Mouse (Mus musculus) midbrain, embryonic 15.5 days (tissue): ENCODE results near the gene Hormad1. TPM values are rescaled to one million over a fixed set of nuclear protein-coding genes. Genes with fewer than 3 reads are reported as not detected.
"Not testable (repeated sequence)": the region's sequence is repeated elsewhere in the genome, so short reads cannot be mapped to it uniquely, and the experiment has no call there.

Source experiments
- ATAC-seq: fragments of 200-750 bp; cut with Nextera tagmentation; replicated peaks from 2 replicates; pipeline ENCODE4 v1.8.0; 2017; ENCODE audit warnings: moderate TSS enrichment
- H3K27ac ChIP-seq: fragments of 300-500 bp; sonication (generic); 2 replicates; pipeline ENCODE4 v1.5.1; 2015; ENCODE audit warnings: mild to moderate bottlenecking, inconsistent platforms
- H3K27me3 ChIP-seq: fragments of 300-500 bp; sonication (generic); replicated peaks from 2 replicates; pipeline ENCODE4 v1.6.1; 2015; ENCODE audit warnings: inconsistent platforms
- H3K36me3 ChIP-seq: fragments of 300-500 bp; sonication (generic); replicated peaks from 2 replicates; pipeline ENCODE4 v1.6.1; 2015; ENCODE audit warnings: inconsistent platforms
- H3K4me1 ChIP-seq: fragments of 300-500 bp; sonication (generic); 2 replicates; pipeline ENCODE4 v1.6.1; 2015; ENCODE audit warnings: inconsistent platforms
- H3K4me2 ChIP-seq: fragments of 300-500 bp; sonication (generic); 2 replicates; pipeline ENCODE4 v1.6.1; 2015; ENCODE audit warnings: inconsistent platforms, mild to moderate bottlenecking, moderate library complexity
- H3K4me3 ChIP-seq: fragments of 300-500 bp; sonication (generic); 2 replicates; pipeline ENCODE4 v1.5.1; 2015; ENCODE audit warnings: mild to moderate bottlenecking, inconsistent platforms
- H3K9ac ChIP-seq: fragments of 300-500 bp; sonication (generic); 2 replicates; pipeline ENCODE4 v1.6.1; 2015; ENCODE audit warnings: mild to moderate bottlenecking, inconsistent platforms
- H3K9me3 ChIP-seq: fragments of 300-500 bp; sonication (generic); 2 replicates; pipeline ENCODE4 v1.6.1; 2016; ENCODE audit warnings: inconsistent platforms
- WGBS: fragments of 180-500 bp; shearing (Covaris S2); methylation state at CpG from one replicate; pipeline ENCODE4 v1.1.7; 2015; ENCODE audit warnings: mixed read lengths; 5-methylcytosine and 5-hydroxymethylcytosine counted together
- polyA plus RNA-seq: library from polyadenylated mRNA; unstranded; fragments of >200 nt; fragmentation: Nextera tagmentation; extraction: Ambion mirVana; gene quantifications from 2 replicates; pipeline ENCODE4 v1.2.1, GENCODE M21; 2015

Gene Hormad1
- polyA plus RNA-seq, 1 experiment from 2014 or later, result not detected

GRCm38 (mm10) chr3:95531025-95531424 is 28.5 kb upstream of the Hormad1 start:
- no peak for ATAC-seq
- WGBS, result 92% methylated on average over 1 of the region's 1 CpGs
- no peaks in the 10 kb centered on the region for H3K4me1 ChIP-seq
- no peak overlapping the region for H3K4me3 ChIP-seq
- H3K36me3 ChIP-seq, result no peaks in the 10 kb centered on the region
- H3K27ac ChIP-seq, result no peak overlapping the region
- H3K27me3 ChIP-seq, result no peaks in the 10 kb centered on the region
- H3K4me2 ChIP-seq, result no peak overlapping the region
- no peak overlapping the region for H3K9ac ChIP-seq
- no peaks in the 10 kb centered on the region for H3K9me3 ChIP-seq

- Histone ChIP-seq H3K4me2 (no peak overlapping the region), H3K27me3 (no peaks in the 10 kb centered on the region), H3K4me1 (no peaks in the 10 kb centered on the region), H3K27ac (no peak overlapping the region), H3K36me3 (no peaks in the 10 kb centered on the region), H3K4me3 (no peak overlapping the region), H3K9me3 (no peaks in the 10 kb centered on the region), H3K9ac (no peak overlapping the region)
- ATAC-seq, result no peak
- 91% methylated on average over 5 of the region's 5 CpGs for WGBS
Observed at GRCm38 (mm10) chr3:95533364-95533763, 26.1 kb upstream of the Hormad1 start.

DNA sequence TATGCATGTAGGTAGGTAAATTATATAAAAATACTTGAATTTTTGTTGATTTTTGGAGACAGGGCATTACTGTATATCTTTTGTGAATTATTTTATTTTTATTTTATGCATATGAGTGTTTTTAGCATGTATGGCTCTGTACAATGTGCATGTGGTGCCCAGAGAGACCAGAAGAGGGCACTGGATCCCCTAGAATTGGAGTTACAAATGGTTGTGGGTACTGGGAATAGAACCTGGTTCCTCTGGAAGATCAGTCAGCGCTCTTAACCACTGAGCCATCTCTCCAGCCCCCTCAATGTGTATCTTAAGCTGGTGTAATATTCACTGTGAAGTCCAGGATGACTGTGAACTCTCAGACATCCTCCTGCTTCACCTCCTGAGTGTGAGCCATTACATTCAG is 24.6 kb upstream of the Hormad1 start:
- H3K4me3 ChIP-seq, result no peak overlapping the region
- ATAC-seq, result no peak
- H3K27ac ChIP-seq, result no peak overlapping the region
- no peak overlapping the region for H3K4me2 ChIP-seq
- no peaks in the 10 kb centered on the region for H3K36me3 ChIP-seq
- H3K9me3 ChIP-seq, result no peaks in the 10 kb centered on the region
- H3K27me3 ChIP-seq, result no peaks in the 10 kb centered on the region
- 93% methylated on average over 1 of the region's 1 CpGs for WGBS
- H3K9ac ChIP-seq, result no peak overlapping the region
- no peaks in the 10 kb centered on the region for H3K4me1 ChIP-seq

- Histone ChIP-seq H3K4me2 (no peak overlapping the region), H3K9ac (no peak overlapping the region), H3K27ac (no peak overlapping the region), H3K27me3 (no peaks in the 10 kb centered on the region), H3K4me1 (no peaks in the 10 kb centered on the region), H3K36me3 (no peaks in the 10 kb centered on the region), H3K4me3 (no peak overlapping the region), H3K9me3 (no peaks in the 10 kb centered on the region)
- 92% methylated on average over 10 of the region's 10 CpGs for WGBS
- ATAC-seq, result no peak
Observed at GRCm38 (mm10) chr3:95538936-95539335, 20.5 kb upstream of the Hormad1 start.

- no peak overlapping the region for H3K4me2 ChIP-seq
Observed at GRCm38 (mm10) chr3:95539837-95540236, 19.6 kb upstream of the Hormad1 start.

DNA sequence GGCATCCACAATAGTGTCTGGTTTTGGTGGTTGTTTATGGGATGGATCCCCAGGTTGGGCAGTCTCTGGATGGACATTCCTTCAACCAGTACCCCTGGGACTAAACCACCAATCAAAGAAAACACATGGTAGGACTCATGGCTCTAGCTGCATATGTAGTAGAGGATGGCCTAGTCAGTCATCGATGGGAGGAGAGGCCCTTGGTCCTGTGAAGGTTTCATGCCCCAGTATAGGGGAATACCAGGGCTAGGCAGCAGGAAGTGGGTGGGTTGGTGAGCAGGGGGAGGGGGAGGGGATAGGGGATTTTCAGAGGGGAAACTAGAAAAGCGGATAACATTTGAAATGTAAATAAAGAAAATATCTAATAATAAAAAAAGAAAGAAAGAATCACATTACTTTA is 18.3 kb upstream of the Hormad1 start:
- not testable (repeated sequence) for H3K36me3 ChIP-seq, H3K9ac ChIP-seq, H3K4me1 ChIP-seq, H3K9me3 ChIP-seq, H3K4me3 ChIP-seq, H3K4me2 ChIP-seq, H3K27ac ChIP-seq, ATAC-seq, H3K27me3 ChIP-seq
- 86% methylated on average over 2 of the region's 2 CpGs for WGBS

More at GRCm38 (mm10) chr3:95539837-95540236, 19.6 kb upstream of the Hormad1 start:
- Histone ChIP-seq H3K4me1 (no peaks in the 10 kb centered on the region), H3K9ac (no peak overlapping the region), H3K36me3 (no peaks in the 10 kb centered on the region), H3K27me3 (no peaks in the 10 kb centered on the region), H3K4me3 (no peak overlapping the region), H3K27ac (no peak overlapping the region), H3K9me3 (no peaks in the 10 kb centered on the region)
- 95% methylated on average over 4 of the region's 4 CpGs for WGBS
- no peak for ATAC-seq

GRCm38 (mm10) chr3:95542171-95542570 is 17.3 kb upstream of the Hormad1 start:
- Histone ChIP-seq H3K9me3 (no peaks in the 10 kb centered on the region), H3K4me2 (no peak overlapping the region), H3K27me3 (no peaks in the 10 kb centered on the region), H3K4me1 (no peaks in the 10 kb centered on the region), H3K9ac (no peak overlapping the region), H3K4me3 (no peak overlapping the region), H3K36me3 (no peaks in the 10 kb centered on the region), H3K27ac (no peak overlapping the region)
- ATAC-seq, result no peak

DNA sequence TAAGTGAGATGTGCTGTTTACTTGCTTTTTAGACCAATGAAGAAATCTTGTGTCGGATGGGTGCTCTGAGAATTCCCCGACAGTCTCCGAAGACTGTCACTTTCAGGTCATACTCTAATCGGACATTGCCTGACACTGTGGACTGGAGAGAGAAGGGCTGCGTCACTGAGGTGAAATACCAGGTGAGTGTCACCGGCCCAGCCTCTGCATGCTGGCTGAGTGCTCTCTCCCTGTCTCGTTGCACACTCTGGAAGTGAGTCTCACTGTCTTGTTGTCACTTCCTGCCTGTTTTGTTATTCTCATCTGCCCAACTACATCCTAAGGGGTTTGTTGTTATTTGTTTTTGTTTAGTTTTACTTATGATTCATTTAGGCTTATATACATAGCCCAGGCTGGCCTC is 16.5 kb upstream of the Hormad1 start:
- H3K27ac ChIP-seq, result no peak overlapping the region
- 75% methylated on average over 7 of the region's 7 CpGs for WGBS
- H3K9ac ChIP-seq, result no peak overlapping the region

GRCm38 (mm10) chr3:95550176-95550575 is 9.3 kb upstream of the Hormad1 start:
- H3K27ac ChIP-seq, result no peak overlapping the region
- 51% methylated on average over 1 of the region's 1 CpGs for WGBS
- H3K9me3 ChIP-seq, result no peaks in the 10 kb centered on the region
- no peaks in the 10 kb centered on the region for H3K27me3 ChIP-seq
- H3K9ac ChIP-seq, result no peak overlapping the region
- no peaks in the 10 kb centered on the region for H3K4me1 ChIP-seq
- no peak for ATAC-seq
- no peak overlapping the region for H3K4me3 ChIP-seq
- H3K4me2 ChIP-seq, result no peak overlapping the region
- no peaks in the 10 kb centered on the region for H3K36me3 ChIP-seq

More for the DNA sequence above, 16.5 kb upstream of the Hormad1 start:
- Histone ChIP-seq H3K4me1 (no peaks in the 10 kb centered on the region), H3K9me3 (no peaks in the 10 kb centered on the region), H3K36me3 (no peaks in the 10 kb centered on the region), H3K4me3 (no peak overlapping the region), H3K4me2 (no peak overlapping the region), H3K27me3 (no peaks in the 10 kb centered on the region)
- no peak for ATAC-seq

DNA sequence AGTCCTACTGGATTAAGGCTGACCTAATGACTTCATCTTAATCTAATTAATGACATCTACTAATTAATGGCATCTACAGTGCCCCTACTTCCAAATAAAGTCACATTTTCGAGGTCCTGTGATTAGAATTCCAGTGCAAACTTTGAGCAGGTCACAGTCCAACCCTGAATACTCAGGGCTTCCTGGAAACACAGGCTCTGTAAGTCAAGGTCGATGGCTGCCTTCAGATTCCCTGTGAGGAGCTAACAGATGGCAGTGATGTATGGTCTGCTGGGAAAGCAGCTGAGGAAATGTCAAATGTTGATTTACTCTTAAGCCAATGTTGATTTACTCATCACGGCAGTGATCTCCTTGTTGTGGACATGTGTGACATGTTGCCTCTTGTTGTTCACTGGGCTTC is 5.5 kb upstream of the Hormad1 start:
- Histone ChIP-seq H3K36me3 (no peaks in the 10 kb centered on the region), H3K4me2 (no peak overlapping the region), H3K27me3 (no peaks in the 10 kb centered on the region), H3K4me1 (no peaks in the 10 kb centered on the region), H3K4me3 (no peak overlapping the region), H3K27ac (no peak overlapping the region), H3K9me3 (no peaks in the 10 kb centered on the region), H3K9ac (no peak overlapping the region)
- ATAC-seq, result no peak
- 63% methylated on average over 3 of the region's 3 CpGs for WGBS

DNA sequence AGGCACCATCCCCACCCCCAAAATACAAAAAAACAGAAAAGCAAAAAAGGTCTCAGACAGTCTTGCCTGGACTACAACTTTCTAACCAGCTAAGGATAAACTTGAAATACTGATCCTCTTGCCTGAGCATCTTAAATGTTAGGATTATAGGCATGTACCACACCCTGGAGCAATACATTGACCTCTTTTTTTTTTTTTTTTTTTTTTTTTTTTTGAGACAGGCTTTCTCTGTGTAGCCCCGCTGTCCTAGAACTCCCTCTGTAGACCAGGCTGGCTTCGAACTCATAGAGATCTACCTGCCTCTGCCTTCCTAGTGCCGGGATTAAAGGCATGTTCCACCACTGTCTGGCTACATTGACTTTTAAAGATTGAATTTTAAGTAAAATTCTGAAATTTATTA is 1.3 kb downstream of the Hormad1 start:
- H3K27me3 ChIP-seq, result no peaks in the 10 kb centered on the region
- H3K36me3 ChIP-seq, result no peaks in the 10 kb centered on the region
- no peaks in the 10 kb centered on the region for H3K4me1 ChIP-seq
- H3K27ac ChIP-seq, result no peak overlapping the region
- no peak overlapping the region for H3K4me2 ChIP-seq
- no peak for ATAC-seq
- no peak overlapping the region for H3K4me3 ChIP-seq
- no peak overlapping the region for H3K9ac ChIP-seq
- 94% methylated on average over 3 of the region's 3 CpGs for WGBS
- no peaks in the 10 kb centered on the region for H3K9me3 ChIP-seq

GRCm38 (mm10) chr3:95561826-95562225 is 2.3 kb downstream of the Hormad1 start:
- H3K4me3 ChIP-seq, result no peak overlapping the region
- H3K27me3 ChIP-seq, result no peaks in the 10 kb centered on the region
- 76% methylated on average over 2 of the region's 2 CpGs for WGBS
- H3K36me3 ChIP-seq, result no peaks in the 10 kb centered on the region
- no peak for ATAC-seq
- H3K4me1 ChIP-seq, result no peaks in the 10 kb centered on the region
- no peak overlapping the region for H3K4me2 ChIP-seq
- H3K9me3 ChIP-seq, result no peaks in the 10 kb centered on the region
- no peak overlapping the region for H3K27ac ChIP-seq
- no peak overlapping the region for H3K9ac ChIP-seq

DNA sequence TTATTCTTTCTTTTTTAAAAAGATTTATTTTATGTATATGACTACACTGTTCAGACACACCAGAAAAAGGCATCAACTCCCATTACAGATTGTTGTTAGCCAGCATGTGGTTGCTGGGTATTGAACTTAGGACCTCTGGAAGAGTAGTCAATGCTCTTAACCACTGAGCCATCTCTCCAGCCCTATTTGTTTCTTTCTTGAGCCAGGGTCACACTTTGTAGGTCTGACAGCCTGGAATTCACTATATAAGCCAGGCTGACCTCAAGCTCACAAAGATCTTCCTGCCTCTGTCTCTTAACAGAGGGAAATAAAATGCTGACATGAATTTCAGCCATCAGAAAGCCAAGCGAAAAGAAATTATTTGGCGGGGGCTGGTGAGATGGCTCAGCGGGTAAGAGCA is 10.1 kb downstream of the Hormad1 start:
- ATAC-seq, result no peak

More for the DNA sequence above, 10.1 kb downstream of the Hormad1 start:
- WGBS, result 90% methylated on average over 3 of the region's 3 CpGs
- no peaks in the 10 kb centered on the region for H3K4me1 ChIP-seq
- H3K9ac ChIP-seq, result no peak overlapping the region
- no peaks in the 10 kb centered on the region for H3K36me3 ChIP-seq
- H3K4me2 ChIP-seq, result no peak overlapping the region
- H3K4me3 ChIP-seq, result no peak overlapping the region
- H3K27me3 ChIP-seq, result no peaks in the 10 kb centered on the region
- H3K27ac ChIP-seq, result no peak overlapping the region
- H3K9me3 ChIP-seq, result no peaks in the 10 kb centered on the region
